Mouse (Mus musculus) small intestine, adult 2 months (tissue): ENCODE results near the gene Fhod1.

ENCODE experiments used
- CTCF ChIP-seq: fragments of 200-500 bp; IDR thresholded peaks from 2 replicates; pipeline ENCODE4 v1.5.1; 2012; ENCODE audit warnings: low read depth, mild to moderate bottlenecking, control low read depth, inconsistent platforms, low read length, moderate library complexity, mixed read lengths; ENCODE audit not compliant: insufficient replicate concordance, insufficient read length; ENCODE audit errors: extremely low read depth
- POLR2A ChIP-seq: fragments of 200-500 bp; IDR thresholded peaks from 2 replicates; pipeline ENCODE4 v1.6.1; 2012; ENCODE audit warnings: low read depth, mild to moderate bottlenecking, control low read depth, inconsistent platforms, low read length, moderate library complexity

DNA sequence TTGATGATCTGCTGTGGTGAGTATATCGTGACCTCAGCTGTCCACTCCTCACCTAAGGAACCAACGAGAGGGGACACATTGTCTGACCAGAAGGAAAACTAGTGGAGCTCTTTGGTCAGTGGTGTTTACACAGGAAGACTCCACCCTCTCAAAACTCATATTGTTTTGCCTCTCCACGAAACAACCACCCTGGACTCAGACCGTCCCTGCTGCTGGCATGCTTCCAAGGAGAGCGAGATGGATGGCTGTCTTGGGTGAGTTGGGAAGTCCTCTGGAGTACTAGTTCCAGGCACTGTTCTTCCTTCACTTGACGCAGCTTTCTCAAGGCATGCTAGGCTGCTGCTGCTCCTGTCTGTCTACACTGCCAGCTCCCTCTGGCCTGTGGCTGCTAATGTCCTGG lies 41.3 kb upstream of the Fhod1 start:
- TF ChIP-seq CTCF: no peak
- TF ChIP-seq POLR2A: no peak
